Mouse (Mus musculus) retina, adult 2 months (tissue): ENCODE data around the gene Ggt5.
A peak's percentile ranks its signal among the peaks of the same experiment; 100 is the strongest.

Source experiments
- DNase-seq: peaks from one replicate; pipeline ENCODE4 v3.0.0-alpha.2; 2012; ENCODE audit warnings: low read depth, low spot score

The Ggt5 gene

GRCm38 (mm10) chr10:75568029-75568428, 21.1 kb upstream of the Ggt5 start:
- DNase-seq: no peak

DNA sequence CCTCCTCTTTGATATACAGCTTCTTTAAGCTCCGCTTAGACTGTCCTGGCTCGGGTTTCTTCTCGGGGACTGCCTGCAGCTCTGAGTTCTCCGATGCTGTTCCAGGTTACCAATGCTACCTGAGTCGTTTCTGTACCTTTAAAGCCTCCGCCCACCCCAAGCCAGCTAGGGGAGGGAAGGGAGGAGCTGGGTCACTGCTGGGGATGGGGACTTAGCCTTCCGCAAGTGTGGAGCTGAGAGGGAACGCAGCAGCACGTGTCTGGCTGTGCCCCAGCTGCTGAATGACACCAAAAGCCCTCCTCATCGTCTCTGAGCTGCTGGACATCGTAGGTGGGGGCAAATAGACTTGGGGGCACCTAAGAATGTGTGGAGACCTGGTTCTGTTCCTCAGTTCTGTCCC, 20.7 kb upstream of the Ggt5 start:
- no peak for DNase-seq

GRCm38 (mm10) chr10:75568851-75569250, 20.3 kb upstream of the Ggt5 start:
- DNase-seq: no peak

DNA sequence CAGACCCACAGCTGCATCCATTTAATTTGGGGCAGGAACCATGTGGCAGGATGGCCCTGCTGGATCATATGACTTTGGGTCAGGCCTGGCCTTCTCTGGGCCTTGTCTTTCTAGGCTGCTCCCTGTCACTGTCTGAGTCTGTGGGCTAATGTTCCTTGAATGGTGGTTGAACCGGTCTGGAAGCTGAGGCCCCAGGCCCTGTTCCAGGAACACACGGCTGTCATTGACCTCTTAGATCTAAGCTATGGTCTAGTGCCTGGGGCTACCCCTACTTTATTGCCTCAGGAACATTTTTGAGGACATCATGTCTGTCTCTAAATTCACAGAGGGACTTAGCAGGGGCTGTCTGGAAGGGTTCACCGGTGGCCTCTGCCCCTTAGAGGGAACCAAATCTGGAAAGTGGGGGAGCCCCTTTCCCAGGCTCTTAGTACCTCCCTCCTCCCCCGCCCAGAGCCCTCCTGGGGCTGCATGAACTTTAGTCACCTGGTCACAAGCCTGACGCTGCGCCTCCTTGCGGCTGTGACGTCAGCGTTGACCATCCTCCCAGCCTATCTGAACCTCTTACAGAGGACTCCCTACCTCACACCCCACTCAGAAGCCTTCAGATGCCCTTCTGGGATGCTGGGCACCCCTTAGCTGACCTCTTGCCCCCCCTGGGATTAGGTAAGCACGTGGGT, 18.0 kb upstream of the Ggt5 start:
- DNase-seq: no peak

DNA sequence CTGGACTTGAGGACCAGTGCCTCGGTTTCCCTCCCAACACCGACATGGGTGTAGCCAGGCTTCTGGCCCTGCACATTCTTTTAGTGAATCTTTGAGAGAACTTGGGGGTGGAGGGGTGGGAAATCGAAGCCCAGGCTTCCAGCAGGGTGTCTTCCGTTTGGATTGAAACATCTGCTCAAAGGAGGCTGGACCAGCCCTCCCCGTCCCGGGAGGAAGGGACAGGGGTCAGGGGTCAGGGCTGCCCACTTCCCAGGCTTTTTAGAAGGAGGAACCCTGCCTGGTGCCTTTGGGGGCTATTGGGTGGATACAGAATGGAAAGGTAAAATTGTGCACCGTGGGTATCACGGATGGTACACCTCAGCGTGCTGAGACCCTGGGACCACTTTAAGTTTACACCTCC, 17.2 kb upstream of the Ggt5 start:
- no peak for DNase-seq

DNA sequence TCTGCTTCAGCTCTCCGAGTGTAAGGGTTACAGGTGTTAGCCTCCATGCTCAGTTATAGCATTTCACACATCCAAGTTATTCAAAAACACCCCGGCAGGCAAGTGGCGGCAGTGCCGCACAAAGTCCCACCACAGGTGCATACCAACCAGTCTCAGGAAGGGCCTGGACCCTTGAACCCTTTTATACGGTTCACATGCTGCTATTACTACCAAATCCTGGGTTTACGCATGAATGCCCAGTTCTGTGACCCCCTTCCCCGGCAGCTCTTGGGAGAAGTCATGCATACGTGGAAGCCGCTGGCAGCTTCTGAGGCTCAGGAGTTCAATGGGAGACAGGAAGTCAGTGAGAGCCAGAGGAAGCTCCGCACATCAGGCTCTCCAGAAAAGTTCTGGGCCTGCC, 16.0 kb upstream of the Ggt5 start:
- DNase-seq: no peak

DNA sequence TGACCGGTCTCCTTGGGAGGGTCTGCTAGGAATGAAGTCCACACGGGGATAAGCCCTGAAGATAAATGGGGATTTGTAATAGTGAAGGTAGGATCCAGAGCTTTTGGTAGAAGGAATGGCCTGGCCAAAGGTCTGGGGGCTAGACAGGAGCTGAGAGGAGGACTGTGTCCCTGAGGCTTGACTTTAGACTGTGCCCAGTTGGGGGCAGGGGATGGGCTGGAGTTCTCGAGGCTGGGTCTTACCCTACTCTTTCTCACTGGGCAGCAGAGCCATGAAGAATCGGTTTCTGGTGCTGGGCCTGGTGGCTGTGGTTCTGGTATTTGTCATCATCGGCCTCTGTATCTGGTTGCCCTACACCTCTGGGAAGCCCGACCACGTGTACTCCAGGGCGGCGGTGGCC, 15.2 kb upstream of the Ggt5 start:
- no peak for DNase-seq

DNA sequence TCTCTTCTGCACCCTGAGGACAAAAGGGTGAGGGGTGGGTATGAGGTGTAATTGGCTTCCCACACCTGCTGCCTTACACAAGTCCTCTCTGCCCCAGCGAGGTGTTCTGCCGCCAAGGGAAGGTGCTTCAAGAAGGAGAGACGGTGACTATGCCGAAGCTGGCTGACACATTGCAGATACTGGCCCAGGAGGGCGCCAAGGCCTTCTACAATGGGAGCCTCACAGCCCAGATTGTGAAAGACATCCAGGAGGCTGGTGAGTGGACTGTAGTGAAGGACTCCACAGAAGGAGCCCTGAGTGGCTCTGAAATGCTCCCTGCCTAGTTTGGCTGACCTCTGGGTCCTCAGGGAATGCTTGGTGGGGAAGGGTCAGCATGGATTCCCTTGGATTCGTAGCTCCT, 10.0 kb upstream of the Ggt5 start:
- no peak for DNase-seq

DNA sequence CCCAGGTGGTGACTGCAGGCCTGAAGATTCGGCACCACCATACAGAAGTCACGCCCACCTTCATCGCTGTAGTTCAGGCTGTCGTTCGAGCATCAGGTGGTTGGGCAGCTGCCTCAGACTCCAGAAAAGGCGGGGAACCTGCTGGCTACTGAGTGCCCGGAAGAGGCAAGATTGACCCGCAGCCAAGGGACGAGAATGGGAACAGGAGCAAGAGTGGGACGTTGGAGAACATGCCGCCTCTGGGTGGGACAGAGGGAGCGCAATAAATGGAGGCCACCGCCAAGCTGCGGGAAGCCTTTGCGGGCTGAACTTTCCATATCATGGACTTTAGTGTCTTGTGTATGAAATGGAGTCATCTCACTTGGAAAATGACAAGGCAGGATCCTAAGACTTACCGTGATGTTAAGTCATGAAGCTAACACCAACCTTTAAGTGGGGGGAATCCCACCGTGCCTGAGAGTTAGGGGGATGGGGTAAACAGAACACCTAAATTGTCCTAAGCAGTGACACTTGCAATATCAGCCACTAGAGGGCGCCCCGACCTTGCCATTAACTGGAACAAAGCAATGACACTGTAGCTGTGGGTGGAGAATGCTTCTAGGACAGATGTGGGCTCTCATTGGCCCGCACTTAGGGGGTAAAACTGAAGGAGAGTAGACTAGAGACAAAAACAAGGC, 3.1 kb upstream of the Ggt5 start:
- peak; percentile 57 for DNase-seq

GRCm38 (mm10) chr10:75586553-75586879, 2.6 kb upstream of the Ggt5 start:
- no peak for DNase-seq

GRCm38 (mm10) chr10:75587781-75588180, 1.4 kb upstream of the Ggt5 start:
- no peak for DNase-seq

DNA sequence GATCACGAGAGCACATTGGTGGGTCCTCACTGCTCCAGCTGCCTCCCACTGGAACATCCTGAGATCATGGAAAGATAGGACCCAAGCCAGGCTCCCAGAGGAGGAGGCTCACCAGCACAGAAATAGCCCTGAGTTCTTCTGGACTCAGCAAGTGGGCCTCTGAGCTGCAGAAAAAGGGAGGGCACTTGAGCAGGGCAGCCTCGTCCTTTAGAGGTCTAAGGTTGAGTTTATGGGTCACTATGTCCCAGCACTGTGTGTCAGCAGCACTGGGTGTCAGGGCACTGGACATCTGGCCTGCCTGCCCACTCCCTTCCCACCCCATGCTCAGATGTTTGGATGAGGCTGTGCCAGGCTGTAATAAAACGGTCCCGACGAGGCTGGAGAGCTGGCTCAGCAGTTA, 804 bp upstream of the Ggt5 start:
- no peak for DNase-seq

DNA sequence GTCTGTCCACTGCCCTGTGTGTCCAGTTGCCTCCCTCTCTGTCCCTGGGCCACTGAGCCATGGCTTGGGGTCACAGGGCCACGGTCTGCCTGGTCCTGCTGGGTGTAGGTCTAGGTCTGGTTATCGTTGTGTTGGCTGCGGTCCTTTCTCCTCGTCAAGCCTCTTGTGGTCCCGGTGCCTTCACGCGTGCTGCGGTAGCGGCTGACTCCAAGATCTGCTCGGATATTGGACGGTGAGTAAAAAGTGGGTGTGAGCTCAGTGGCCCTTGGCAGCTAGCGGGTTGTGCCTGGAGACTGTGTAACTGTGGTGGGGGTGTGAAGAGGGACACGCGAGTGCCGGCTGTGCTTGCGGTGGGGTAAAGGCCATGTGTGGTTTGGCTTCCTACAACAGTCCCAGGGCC, 511 bp downstream of the Ggt5 start:
- DNase-seq: no peak

DNA sequence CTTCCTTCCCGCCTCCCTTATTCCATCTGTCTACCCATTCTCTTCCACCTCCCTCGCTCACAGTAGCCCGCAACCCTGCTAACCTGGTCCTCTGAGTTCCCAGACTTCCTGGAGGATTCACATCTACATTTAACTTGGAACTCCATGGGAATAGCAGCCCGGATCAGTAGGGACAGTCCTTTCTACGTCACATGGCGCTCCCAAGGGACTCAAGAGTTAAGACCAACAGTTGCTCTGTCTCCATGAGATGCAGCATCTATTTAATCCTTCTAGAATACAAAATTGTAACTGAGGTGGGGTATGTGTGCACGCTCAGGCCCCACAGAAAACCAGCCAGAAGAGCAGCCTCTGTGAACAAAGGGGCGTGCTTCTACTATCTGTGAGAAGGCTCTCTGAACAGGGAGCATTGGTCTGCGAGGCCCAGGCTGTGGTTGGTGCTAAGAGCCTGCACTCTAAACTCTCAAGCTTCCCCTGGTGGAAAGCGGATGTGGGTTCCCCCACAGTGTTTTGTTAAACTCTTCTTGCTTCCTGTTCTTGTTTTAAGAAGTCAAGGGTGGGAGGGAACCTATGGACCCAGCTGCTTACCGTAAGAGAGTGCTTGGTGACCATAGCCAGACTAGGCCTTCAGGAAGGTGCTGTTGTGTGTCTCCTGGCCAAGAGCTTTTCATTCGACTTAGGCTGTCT, 2.2 kb downstream of the Ggt5 start:
- no peak for DNase-seq

- DNase-seq: no peak
Observed at GRCm38 (mm10) chr10:75592585-75592984, 3.4 kb downstream of the Ggt5 start.

DNA sequence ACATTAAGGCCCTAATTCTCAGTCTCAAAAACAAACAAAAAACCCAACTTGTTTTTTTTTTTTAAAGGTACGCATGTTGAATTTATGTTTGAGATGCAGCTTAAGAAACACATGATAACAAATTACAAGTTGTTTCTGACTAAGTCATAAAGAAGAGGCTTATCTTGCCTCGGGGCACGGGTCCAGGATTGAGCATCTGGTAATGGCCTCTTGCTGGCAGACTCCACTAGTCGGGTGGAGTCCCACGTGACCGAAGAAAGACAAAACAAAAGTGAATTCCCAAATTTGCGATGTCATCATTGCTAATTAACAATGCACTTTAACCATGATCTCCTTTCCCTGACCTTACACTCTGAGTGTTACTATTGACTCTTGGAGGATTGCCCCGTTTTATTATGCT, 6.8 kb downstream of the Ggt5 start:
- no peak for DNase-seq

DNA sequence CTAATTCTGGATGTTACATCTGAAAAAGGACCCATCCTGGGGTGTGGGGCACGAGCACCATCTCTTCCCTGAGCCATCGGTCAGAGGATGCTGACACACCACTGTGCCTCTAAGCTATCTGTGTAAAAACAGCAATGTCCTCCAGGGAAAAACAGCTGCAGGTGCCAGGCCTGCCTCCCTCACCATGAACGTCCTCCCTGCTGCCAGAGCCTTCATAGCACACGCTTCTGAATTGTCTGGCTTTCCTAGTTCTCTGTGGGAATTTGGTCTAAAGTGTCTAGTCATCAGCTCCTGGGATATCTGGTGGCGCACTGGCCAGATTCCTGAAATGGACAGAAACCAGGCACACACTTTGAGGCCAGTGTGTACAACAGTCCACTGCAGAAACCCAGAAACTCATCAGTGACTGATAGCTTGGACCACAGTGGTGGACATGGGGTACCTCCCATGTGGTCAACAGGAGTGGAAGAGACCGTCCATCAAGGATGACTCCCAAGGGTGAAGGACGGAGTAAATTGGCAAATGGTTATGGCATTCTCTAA, 11.1 kb downstream of the Ggt5 start:
- DNase-seq: no peak

GRCm38 (mm10) chr10:75605162-75605846, 16.2 kb downstream of the Ggt5 start:
- no peak for DNase-seq

DNA sequence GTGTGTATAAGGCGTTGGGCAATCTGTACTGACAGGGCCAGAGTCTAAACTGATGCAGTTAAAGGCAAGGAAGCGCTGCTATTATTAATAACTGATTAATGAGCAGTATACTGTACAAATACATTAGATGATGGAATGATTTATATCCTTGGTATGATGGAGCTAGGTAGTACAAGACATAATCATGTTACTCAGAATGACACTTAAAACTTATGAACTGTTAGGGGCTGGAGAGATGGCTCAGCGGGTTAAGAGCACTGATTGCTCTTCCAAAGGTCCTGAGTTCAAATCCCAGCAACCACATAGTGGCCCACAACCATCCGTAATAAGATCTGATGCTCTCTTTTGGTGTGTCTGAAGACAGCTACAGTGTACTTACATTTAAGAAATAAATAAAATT, 18.1 kb downstream of the Ggt5 start:
- no peak for DNase-seq

DNA sequence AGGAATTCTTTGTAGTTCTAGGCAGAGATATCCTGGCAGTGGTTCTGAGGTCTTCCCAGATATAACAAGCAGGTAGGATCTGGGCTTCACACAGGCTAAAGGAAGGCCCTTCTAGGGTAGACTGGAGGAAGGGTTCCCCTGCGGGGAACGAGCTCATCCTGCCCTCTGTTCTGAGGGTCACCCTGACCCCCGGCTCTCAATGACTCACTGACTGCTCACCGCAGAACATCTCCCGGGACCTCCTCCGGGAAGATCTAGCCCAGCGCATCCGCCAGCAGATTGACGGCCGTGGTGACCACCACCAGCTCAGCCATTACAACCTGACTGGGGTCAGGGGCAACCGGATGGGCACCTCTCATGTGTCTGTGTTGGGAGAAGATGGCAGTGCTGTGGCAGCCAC, 19.8 kb downstream of the Ggt5 start:
- no peak for DNase-seq

GRCm38 (mm10) chr10:75610486-75610885, 21.3 kb downstream of the Ggt5 start:
- no peak for DNase-seq

GRCm38 (mm10) chr10:75616044-75616443, 26.9 kb downstream of the Ggt5 start:
- no peak for DNase-seq
